Comparison of ENCODE assay signal across 8 mouse cellular contexts in the genomic region with DNA sequence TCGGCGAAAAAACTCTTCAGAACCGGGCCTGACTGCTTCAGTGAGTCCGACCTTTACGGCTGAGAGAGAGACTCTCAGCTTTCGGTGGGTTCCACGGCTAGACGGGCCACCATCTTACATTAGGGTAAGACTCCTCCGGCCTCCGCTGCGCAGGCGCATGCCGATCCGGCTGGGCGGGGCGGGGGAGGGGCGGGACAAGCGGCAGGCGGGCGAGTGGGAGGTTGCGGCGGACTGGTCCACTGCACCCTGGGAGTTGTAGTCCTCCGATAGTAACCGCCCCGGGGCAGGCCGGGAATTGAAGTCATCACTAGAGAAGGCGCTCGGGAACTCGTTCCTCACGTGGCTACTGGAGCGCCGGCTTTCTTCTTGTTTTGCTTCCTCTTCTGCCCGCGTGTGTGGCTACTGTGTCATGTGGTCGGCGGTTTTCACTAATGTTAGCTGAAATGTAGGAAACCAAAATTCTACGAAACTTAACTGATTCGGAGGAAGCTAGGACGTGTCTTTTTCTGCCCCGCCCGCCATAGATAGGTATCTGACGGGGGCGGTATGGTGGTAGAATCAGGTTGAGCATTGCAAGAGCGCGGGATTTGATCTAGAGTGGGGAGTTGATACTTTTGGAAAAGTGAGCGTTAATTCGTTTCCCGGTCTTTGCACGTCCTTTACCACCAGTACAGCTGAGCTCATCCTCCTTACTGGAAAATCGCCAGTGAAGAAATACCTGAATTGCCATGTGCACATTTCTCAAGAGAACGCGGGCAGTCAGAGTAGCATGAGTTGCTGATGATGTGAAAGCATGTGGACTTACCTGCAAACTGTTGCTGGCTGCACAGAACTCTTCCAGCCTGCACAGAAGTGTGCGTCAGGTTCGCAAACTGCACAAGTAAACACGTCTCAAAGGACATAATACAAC. TPM values are rescaled to one million over a fixed set of nuclear protein-coding genes. Genes with fewer than 3 reads are reported as not detected.
A peak's percentile ranks its signal among the peaks of the same experiment; 100 is the strongest.
DNase-seq lines count a peak whose midpoint lies in the region; ATAC-seq lines count a peak whose summit lies in the region.

A gene (minus strand): TSS at position 146 of the 910 bp plus-strand sequence.

- intact Hi-C loops in heart, postnatal 14 days (cut with DNase I), result loop anchor here (5.0 kb wide), 1 partner anchor 43 kb away; a partner anchor contains a TSS

- ATAC-seq in forebrain, embryonic 14.5 days, result peak; percentile 99
- ATAC-seq in neural tube, embryonic 15.5 days (ENCODE audit: low FRiP score), result peak; percentile 99

- H3K27me3 ChIP-seq in forebrain, embryonic 14.5 days (replicated peaks; ENCODE audit: control insufficient read depth, insufficient read depth, low read length), result no peaks in the 10 kb centered on the region
- H3K27me3 ChIP-seq in neural tube, embryonic 15.5 days (replicated peaks), result no peaks in the 10 kb centered on the region

- peak within 1 kb of the TSS; percentile 78 for H3K4me3 ChIP-seq in forebrain, embryonic 14.5 days (ENCODE audit: low read depth, low read length)
- peak within 1 kb of the TSS; percentile 83 for H3K4me3 ChIP-seq in neural tube, embryonic 15.5 days (replicated peaks)

- no peaks in the 10 kb centered on the region for H3K36me3 ChIP-seq in forebrain, embryonic 14.5 days (ENCODE audit: control insufficient read depth, insufficient read depth, low read length)
- no peaks in the 10 kb centered on the region for H3K36me3 ChIP-seq in neural tube, embryonic 15.5 days

- WGBS in forebrain, embryonic 14.5 days, result under 1% methylated on average over 53 of the region's 55 CpGs
- WGBS in neural tube, embryonic 15.5 days, result under 1% methylated on average over 53 of the region's 55 CpGs

- H3K4me1 ChIP-seq in forebrain, embryonic 14.5 days (ENCODE audit: control insufficient read depth, insufficient read depth, low read length), result peaks cover 12% of the 10 kb centered on the region
- H3K4me1 ChIP-seq in neural tube, embryonic 15.5 days, result peaks cover 23% of the 10 kb centered on the region

- peak within 1 kb of the TSS; percentile 91 for H3K9ac ChIP-seq in forebrain, embryonic 14.5 days (ENCODE audit: low read length)
- H3K9ac ChIP-seq in neural tube, embryonic 15.5 days (replicated peaks), result peak within 1 kb of the TSS; percentile 74

- peak within 1 kb of the TSS; percentile 82 for H3K4me2 ChIP-seq in forebrain, embryonic 14.5 days (ENCODE audit: low read length)
- peak within 1 kb of the TSS; percentile 87 for H3K4me2 ChIP-seq in neural tube, embryonic 15.5 days

- peak within 1 kb of the TSS; percentile 89 for H3K27ac ChIP-seq in forebrain, embryonic 14.5 days (ENCODE audit: low read depth, low read length)
- H3K27ac ChIP-seq in neural tube, embryonic 15.5 days (replicated peaks), result peak within 1 kb of the TSS; percentile 91

- DNase-seq in ES-CJ7 (ENCODE audit: low read depth, low spot score), result peak; percentile 98
- peak; percentile 98 for DNase-seq in cerebellum, adult 11 months
- peak; percentile 99 for DNase-seq in forebrain, embryonic 14.5 days (ENCODE audit: low spot score)
- peak; percentile 98 to 99 for DNase-seq in heart, postnatal 14 days
- DNase-seq in layer of hippocampus, adult 11-12 months (ENCODE audit: low spot score), result peak; percentile 99
- DNase-seq in lung, adult 18-20 months, result peak; percentile 99
- DNase-seq in testis, postnatal 14 days (ENCODE audit: low spot score), result peak; percentile 99

- H3K9me3 ChIP-seq in forebrain, embryonic 14.5 days (replicated peaks; ENCODE audit: control insufficient read depth, low read length), result no peaks in the 10 kb centered on the region
- H3K9me3 ChIP-seq in neural tube, embryonic 15.5 days (replicated peaks), result no peaks in the 10 kb centered on the region

RNA-seq across cellular contexts. Expression of the gene that starts here (rescaled TPM):
- polyA plus RNA-seq in forebrain, embryonic 14.5 days (2014; fragmentation: Nextera tagmentation; extraction: Ambion mirVana), result 33.3 and 35.2 TPM in 2 replicates
- 10 to 100 TPM; 22.6 to 22.8 TPM for total RNA-seq in heart, postnatal 14 days (2021)
- polyA plus RNA-seq in neural tube, embryonic 15.5 days (2015; fragmentation: Nextera tagmentation; extraction: Ambion mirVana), result 33.9 and 34.7 TPM in 2 replicates

Comparison
In these comparisons a context has a peak if more than half of its experiments do, and no peak if none do; other contexts are left out.
1. Peak in every context shown above with its lines: DNase-seq, ATAC-seq, H3K4me3 ChIP-seq and H3K27ac ChIP-seq.